Mouse (Mus musculus) megakaryocyte, adult 5-6 weeks (primary cell): ENCODE measurements around the gene Gm6871. TPM values are rescaled to one million over a fixed set of nuclear protein-coding genes. Genes with fewer than 3 reads are reported as not detected.

Experiments
- total RNA-seq, 2 experiments: library from RNA; stranded (forward) in 1 of 2; stranded (reverse) in 1 of 2; fragments of 153-499, 151-499 nt in 1 of 2; fragments of 221-1000, 200-1000 nt in 1 of 2; gene quantifications; 2 replicates each; pipeline versions ENCODE4 v1.2.3 to v1.2.4; 2015 to 2017

Gene Gm6871
- total RNA-seq, 2 experiments from 2014 or later, result not detected

Other genes with a start within 250 kb of the Gm6871 start
- gene AI987944, start 180.3 kb downstream of the Gm6871 start, total RNA-seq (2015), result 15.2 and 25.2 TPM in 2 replicates
- 24.0 and 26.9 TPM in 2 replicates for gene AI987944, start 180.3 kb downstream of the Gm6871 start, total RNA-seq (2017)
- gene Vmn2r57, start 125.0 kb downstream of the Gm6871 start, total RNA-seq (2015), result not detected in 2 replicates
- gene Vmn2r57, start 125.0 kb downstream of the Gm6871 start, total RNA-seq (2017), result not detected in 2 replicates
- gene Gm20449, start 74.2 kb downstream of the Gm6871 start, total RNA-seq (2015), result not detected in 2 replicates
- gene Gm20449, start 74.2 kb downstream of the Gm6871 start, total RNA-seq (2017), result not detected in 2 replicates
- gene AW146154, start 73.8 kb downstream of the Gm6871 start, total RNA-seq (2015), result 5.4 and 8.5 TPM in 2 replicates
- 7.4 and 7.9 TPM in 2 replicates for gene AW146154, start 73.8 kb downstream of the Gm6871 start, total RNA-seq (2017)
- 10.3 and 10.6 TPM in 2 replicates for gene 2610021A01Rik, start 25.6 kb upstream of the Gm6871 start, total RNA-seq (2015)
- 7.8 and 8.7 TPM in 2 replicates for gene 2610021A01Rik, start 25.6 kb upstream of the Gm6871 start, total RNA-seq (2017)
- gene Zfp788, start 59.5 kb upstream of the Gm6871 start, total RNA-seq (2015), result 4.6 and 10.9 TPM in 2 replicates
- 4.7 and 8.2 TPM in 2 replicates for gene Zfp788, start 59.5 kb upstream of the Gm6871 start, total RNA-seq (2017)